Mouse (Mus musculus) stomach, embryonic 16.5 days (tissue): ENCODE measurements at regions not wholly inside any gene's neighbourhood (a gene's known extent, or its start where the extent isn't known, plus 50 kb on each side); places are given as distances from the start of the nearest gene placed in this dataset.
"Not testable (repeated sequence)": the region's sequence is repeated elsewhere in the genome, so short reads cannot be mapped to it uniquely, and the experiment has no call there.

Experiments
- ATAC-seq: fragments of 200-750 bp; cut with Nextera tagmentation; 2 replicates; pipeline ENCODE4 v1.8.0; 2017; ENCODE audit warnings: moderate number of reproducible peaks, moderate TSS enrichment; ENCODE audit not compliant: insufficient read depth, low FRiP score
- H3K27ac ChIP-seq: fragments of 300-500 bp; sonication (generic); 2 replicates; pipeline ENCODE4 v1.5.1; 2014; ENCODE audit warnings: low read length
- H3K27me3 ChIP-seq: fragments of 300-500 bp; sonication (generic); 2 replicates; pipeline ENCODE4 v1.6.1; 2014; ENCODE audit warnings: low read length, control low read depth, mixed read lengths; ENCODE audit not compliant: control insufficient read depth, insufficient read depth
- H3K36me3 ChIP-seq: fragments of 300-500 bp; sonication (generic); 2 replicates; pipeline ENCODE4 v1.6.1; 2014; ENCODE audit warnings: low read length; ENCODE audit not compliant: control insufficient read depth, insufficient read depth
- H3K4me1 ChIP-seq: fragments of 300-500 bp; sonication (generic); 2 replicates; pipeline ENCODE4 v1.6.1; 2014; ENCODE audit warnings: low read length, control low read depth, mixed read lengths; ENCODE audit not compliant: control insufficient read depth, insufficient read depth
- H3K4me2 ChIP-seq: fragments of 300-500 bp; sonication (generic); 2 replicates; pipeline ENCODE4 v1.6.1; 2014; ENCODE audit warnings: low read depth, low read length, mixed read lengths
- H3K4me3 ChIP-seq: fragments of 300-500 bp; sonication (generic); replicated peaks from 2 replicates; pipeline ENCODE4 v1.5.1; 2014; ENCODE audit warnings: mild to moderate bottlenecking, low read length
- H3K9ac ChIP-seq: fragments of 300-500 bp; sonication (generic); 2 replicates; pipeline ENCODE4 v1.6.1; 2014; ENCODE audit warnings: low read length
- H3K9me3 ChIP-seq: fragments of 300-500 bp; sonication (generic); replicated peaks from 2 replicates; pipeline ENCODE4 v1.6.1; 2016; ENCODE audit warnings: low read length, control low read depth; ENCODE audit not compliant: control insufficient read depth
- WGBS: fragments of 180-500 bp; shearing (Covaris S2); extraction: QIAGEN DNeasy Blood & Tissue Kit; methylation state at CpG from one replicate; pipeline ENCODE4 v1.1.7; 2014; 5-methylcytosine and 5-hydroxymethylcytosine counted together

GRCm38 (mm10) chr4:93638207-93638606 is 302.9 kb upstream of the Tusc1 start:
- Histone ChIP-seq H3K27me3 (no peaks in the 10 kb centered on the region), H3K4me3 (no peak overlapping the region), H3K9ac (no peak overlapping the region), H3K4me2 (no peak overlapping the region), H3K4me1 (no peaks in the 10 kb centered on the region), H3K9me3 (no peaks in the 10 kb centered on the region), H3K27ac (no peak overlapping the region), H3K36me3 (no peaks in the 10 kb centered on the region)
- 93% methylated on average over 1 of the region's 1 CpGs for WGBS
- ATAC-seq = no peak

- Histone ChIP-seq H3K27ac (no peak overlapping the region), H3K36me3 (no peaks in the 10 kb centered on the region), H3K4me2 (no peak overlapping the region), H3K9ac (no peak overlapping the region), H3K27me3 (no peaks in the 10 kb centered on the region), H3K9me3 (no peaks in the 10 kb centered on the region), H3K4me3 (no peak overlapping the region), H3K4me1 (no peaks in the 10 kb centered on the region)
- WGBS = 94% methylated on average over 1 of the region's 1 CpGs
- ATAC-seq = no peak
Measured at GRCm38 (mm10) chr4:93598474-93598873, 263.2 kb upstream of the Tusc1 start.

- H3K27ac ChIP-seq = no peak overlapping the region
- no peaks in the 10 kb centered on the region for H3K27me3 ChIP-seq
- no peak overlapping the region for H3K9ac ChIP-seq
- no peak overlapping the region for H3K4me3 ChIP-seq
- 89% methylated on average over 1 of the region's 1 CpGs for WGBS
- H3K4me2 ChIP-seq = no peak overlapping the region
- H3K4me1 ChIP-seq = no peaks in the 10 kb centered on the region
- ATAC-seq = no peak
- H3K9me3 ChIP-seq = no peaks in the 10 kb centered on the region
- H3K36me3 ChIP-seq = no peaks in the 10 kb centered on the region
Measured at GRCm38 (mm10) chr4:93584328-93584727, 249.0 kb upstream of the Tusc1 start.

DNA sequence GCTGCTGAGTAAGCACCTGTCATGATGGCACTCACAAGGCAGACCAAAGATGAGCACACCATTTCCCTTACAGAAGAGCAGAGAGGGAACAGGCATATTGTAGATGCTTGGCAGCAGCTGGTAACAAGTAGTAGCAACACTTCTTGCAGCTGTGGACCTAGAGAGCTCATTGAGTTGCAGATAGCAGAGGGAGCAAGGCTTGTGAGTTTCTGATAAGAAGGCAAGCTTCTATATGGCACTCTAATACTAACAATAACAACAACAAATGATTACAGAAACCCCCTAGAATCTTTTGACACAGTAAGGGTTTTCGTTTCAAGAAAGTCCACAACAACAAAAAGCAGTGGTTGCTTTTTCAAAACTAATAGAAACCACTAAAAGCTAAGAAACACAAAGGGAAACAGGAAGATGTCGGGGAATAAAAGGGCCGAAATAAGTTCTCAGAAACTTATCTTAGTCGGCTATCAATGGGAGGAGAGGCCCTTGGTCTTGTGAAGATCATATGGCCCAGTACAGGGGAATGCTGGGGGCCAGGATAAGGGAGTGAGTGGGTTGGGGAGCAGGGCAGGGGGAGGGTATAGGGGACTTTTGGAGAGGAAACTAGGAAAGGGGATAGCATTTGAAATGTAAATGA is 248.5 kb upstream of the Tusc1 start:
- Histone ChIP-seq H3K27ac (no peak overlapping the region), H3K9ac (no peak overlapping the region), H3K4me2 (no peak overlapping the region), H3K27me3 (no peaks in the 10 kb centered on the region), H3K9me3 (no peaks in the 10 kb centered on the region), H3K4me1 (no peaks in the 10 kb centered on the region), H3K4me3 (no peak overlapping the region), H3K36me3 (no peaks in the 10 kb centered on the region)
- WGBS = 71% methylated on average over 4 of the region's 4 CpGs
- ATAC-seq = 0 out of 2 replicates have a peak, but pooled peaks have one; percentile 56

- Histone ChIP-seq H3K4me1 (no peaks in the 10 kb centered on the region), H3K4me2 (no peak overlapping the region), H3K9me3 (no peaks in the 10 kb centered on the region), H3K36me3 (no peaks in the 10 kb centered on the region), H3K4me3 (no peak overlapping the region), H3K27me3 (no peaks in the 10 kb centered on the region), H3K9ac (no peak overlapping the region), H3K27ac (no peak overlapping the region)
- 83% methylated on average over 5 of the region's 5 CpGs for WGBS
- ATAC-seq = no peak
Measured at GRCm38 (mm10) chr4:93579343-93579742, 244.0 kb upstream of the Tusc1 start.

- H3K4me2 ChIP-seq = no peak overlapping the region
- H3K4me3 ChIP-seq = no peak overlapping the region
- H3K27ac ChIP-seq = no peak overlapping the region
- H3K9me3 ChIP-seq = no peaks in the 10 kb centered on the region
- no peak for ATAC-seq
- no peaks in the 10 kb centered on the region for H3K36me3 ChIP-seq
- H3K9ac ChIP-seq = no peak overlapping the region
- 73% methylated on average over 5 of the region's 5 CpGs for WGBS
- no peaks in the 10 kb centered on the region for H3K4me1 ChIP-seq
- no peaks in the 10 kb centered on the region for H3K27me3 ChIP-seq
Measured at GRCm38 (mm10) chr4:93567487-93568259, 232.4 kb upstream of the Tusc1 start.

DNA sequence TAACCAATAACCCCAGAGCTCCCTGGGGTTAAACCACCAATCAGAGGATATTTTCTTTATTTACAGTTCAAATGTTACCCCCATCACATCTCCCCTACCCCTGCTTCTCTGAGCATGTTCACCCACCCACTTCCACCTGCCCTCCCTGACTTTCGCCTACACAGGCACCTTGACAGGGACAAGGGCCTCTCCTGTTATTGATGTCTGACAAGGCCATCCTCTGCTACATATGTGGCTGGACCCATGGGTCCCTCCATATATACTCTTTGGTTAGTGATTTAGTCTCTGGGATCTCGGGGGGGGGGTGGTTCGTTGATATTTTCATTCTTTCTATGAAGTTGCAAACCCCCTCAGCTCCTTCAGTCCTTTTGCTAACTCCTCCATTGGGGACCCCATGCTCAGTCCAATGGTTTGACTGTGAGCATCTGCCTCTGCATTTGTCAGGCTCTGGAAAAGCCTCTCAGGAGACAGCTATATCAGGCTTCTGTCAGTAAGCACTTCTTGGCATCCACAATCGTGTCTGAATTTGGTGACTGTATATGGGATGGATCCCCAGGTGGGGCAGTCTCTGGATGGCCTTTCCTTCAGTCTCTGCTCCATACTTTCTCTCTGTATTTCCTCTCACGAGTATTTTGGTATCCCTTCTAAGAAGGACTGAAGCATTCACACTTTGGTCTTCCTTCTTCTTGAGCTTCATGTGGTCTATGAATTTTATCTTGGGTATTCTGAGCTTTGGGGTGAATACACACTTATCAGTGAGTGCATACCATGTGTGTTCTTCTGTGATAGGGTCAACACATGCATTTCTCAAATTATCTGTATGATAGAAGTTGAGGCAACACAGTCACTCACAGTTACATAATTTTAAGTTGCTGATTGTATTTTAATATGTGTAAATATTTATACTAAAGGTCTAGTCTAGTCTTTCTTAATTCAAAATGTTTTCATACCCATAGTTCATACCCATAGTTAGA is 220.8 kb upstream of the Tusc1 start:
- no peak overlapping the region for H3K9ac ChIP-seq
- no peaks in the 10 kb centered on the region for H3K4me1 ChIP-seq
- H3K4me2 ChIP-seq = no peak overlapping the region
- H3K36me3 ChIP-seq = no peaks in the 10 kb centered on the region
- H3K9me3 ChIP-seq = no peaks in the 10 kb centered on the region
- ATAC-seq = no peak
- H3K27ac ChIP-seq = no peak overlapping the region
- H3K4me3 ChIP-seq = no peak overlapping the region
- no peaks in the 10 kb centered on the region for H3K27me3 ChIP-seq
- WGBS = 81% methylated on average over 5 of the region's 5 CpGs

- ATAC-seq, H3K36me3 ChIP-seq, H3K4me3 ChIP-seq, H3K9me3 ChIP-seq, H3K4me1 ChIP-seq, H3K27ac ChIP-seq, H3K4me2 ChIP-seq, H3K9ac ChIP-seq, H3K27me3 ChIP-seq: not testable (repeated sequence)
- 73% methylated on average over 2 of the region's 2 CpGs for WGBS
Measured at GRCm38 (mm10) chr4:93555181-93555580, 219.9 kb upstream of the Tusc1 start.
